ENCODE assay signal across 7 mouse cellular contexts in the genomic region with DNA sequence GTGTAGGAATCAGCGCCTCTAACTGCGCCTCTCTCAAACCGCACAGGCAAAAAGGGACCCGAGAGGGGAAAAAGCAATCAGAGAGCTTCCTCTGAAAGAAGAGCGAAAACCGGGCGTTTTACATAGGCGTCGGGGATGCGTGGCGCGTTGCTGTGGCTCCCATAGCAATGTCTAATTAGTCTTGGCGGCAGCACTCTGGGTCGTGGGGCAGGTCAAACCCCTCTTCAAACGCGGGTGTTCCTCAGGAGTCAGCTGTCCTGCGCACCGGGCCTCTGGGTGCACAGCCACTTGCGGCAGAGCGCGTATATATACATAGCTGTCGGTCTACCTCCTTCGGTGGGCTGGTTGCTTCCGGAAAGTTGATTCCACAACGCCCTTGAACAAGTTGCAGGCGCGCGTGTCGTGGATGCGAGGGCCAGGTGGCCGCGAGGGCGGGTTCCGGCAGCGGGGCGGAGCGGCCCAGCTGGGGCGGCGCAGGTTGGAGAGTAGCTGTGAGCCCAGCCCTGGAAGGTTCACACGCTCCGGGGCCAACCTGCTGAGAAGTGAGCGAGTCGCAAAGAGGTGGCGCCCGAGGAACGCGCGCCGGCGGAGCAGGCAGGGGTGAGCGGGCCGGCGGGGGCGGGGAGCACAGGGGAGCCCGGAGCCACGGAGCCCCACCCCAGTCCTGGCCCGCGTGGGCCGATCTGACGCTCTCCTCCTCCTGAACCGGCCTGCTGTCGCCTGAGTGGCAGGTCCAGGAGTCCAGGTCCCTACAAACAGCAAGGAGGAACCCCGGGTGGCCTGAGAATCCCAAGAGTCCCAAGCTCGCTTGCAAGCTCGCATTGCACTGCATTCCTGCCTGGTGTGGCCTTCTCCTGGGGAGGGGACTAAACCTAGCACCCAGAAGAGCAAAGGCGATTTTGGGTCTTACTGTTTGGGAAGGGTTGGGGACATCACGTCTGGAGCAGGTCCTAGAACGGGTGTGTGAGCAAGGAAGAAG. TPM values are rescaled to one million over a fixed set of nuclear protein-coding genes. Genes with fewer than 3 reads are reported as not detected.
A peak's percentile ranks its signal among the peaks of the same experiment; 100 is the strongest.
DNase-seq lines count a peak whose midpoint lies in the region; ATAC-seq and TF ChIP-seq lines count a peak whose summit lies in the region.

Gene Pthlh, minus strand, starts transcription at position 597 of the 979 bp plus-strand sequence.

- no peaks in the 10 kb centered on the region for H3K4me1 ChIP-seq in bone marrow macrophage, adult 2 months (ENCODE audit: control insufficient read depth, insufficient read depth, low read length)
- H3K4me1 ChIP-seq in embryonic facial prominence, embryonic 14.5 days (ENCODE audit: control insufficient read depth, insufficient read depth, low read length): peaks cover 9% of the 10 kb centered on the region
- peaks cover 24% of the 10 kb centered on the region for H3K4me1 ChIP-seq in heart, embryonic 10.5 days
- no peaks in the 10 kb centered on the region for H3K4me1 ChIP-seq in liver, embryonic 11.5 days (replicated peaks; ENCODE audit: control insufficient read depth, insufficient read depth, low read length)

- peak; percentile 89 for DNase-seq in embryonic facial prominence, embryonic 14.5 days (ENCODE audit: low spot score)
- DNase-seq in heart, embryonic 10.5 days (ENCODE audit: low spot score): peak; percentile 80
- DNase-seq in kidney, adult 9 months: peak; percentile 58
- DNase-seq in liver, embryonic 11.5 days (ENCODE audit: low spot score): peak; percentile 54
- peak; percentile 7 to 17 for DNase-seq in thymus, adult 18-20 months

- peak; percentile 87 for ATAC-seq in embryonic facial prominence, embryonic 14.5 days (ENCODE audit: low read depth)
- ATAC-seq in liver, embryonic 11.5 days (replicated peaks; ENCODE audit: low FRiP score): peak; percentile 66

- peak within 1 kb of the TSS; percentile 22 for H3K4me3 ChIP-seq in bone marrow macrophage, adult 2 months (ENCODE audit: insufficient read depth, low read length)
- H3K4me3 ChIP-seq in embryonic facial prominence, embryonic 14.5 days (ENCODE audit: low read depth, low read length): peak within 1 kb of the TSS; percentile 60
- H3K4me3 ChIP-seq in heart, embryonic 10.5 days: peak within 1 kb of the TSS; percentile 69
- peak within 1 kb of the TSS; percentile 41 for H3K4me3 ChIP-seq in liver, embryonic 11.5 days (ENCODE audit: low read depth, low read length)
- H3K4me3 ChIP-seq in myocyte: peak within 1 kb of the TSS; percentile 17

- no peaks in the 10 kb centered on the region for H3K36me3 ChIP-seq in embryonic facial prominence, embryonic 14.5 days (ENCODE audit: control insufficient read depth, insufficient read depth, low read length)
- H3K36me3 ChIP-seq in heart, embryonic 10.5 days: no peaks in the 10 kb centered on the region
- no peaks in the 10 kb centered on the region for H3K36me3 ChIP-seq in liver, embryonic 11.5 days (ENCODE audit: control insufficient read depth, insufficient read depth, low read length)
- no peaks in the 10 kb centered on the region for H3K36me3 ChIP-seq in myocyte (ENCODE audit: control insufficient read depth, insufficient read depth)

- H3K27me3 ChIP-seq in embryonic facial prominence, embryonic 14.5 days (replicated peaks; ENCODE audit: control insufficient read depth, insufficient read depth, low read length): peaks cover 38% of the 10 kb centered on the region
- peaks cover 78% of the 10 kb centered on the region for H3K27me3 ChIP-seq in heart, embryonic 10.5 days (ENCODE audit: insufficient read depth, poor library complexity, severe bottlenecking)
- H3K27me3 ChIP-seq in liver, embryonic 11.5 days (replicated peaks; ENCODE audit: control insufficient read depth, insufficient read depth, low read length): peaks cover 46% of the 10 kb centered on the region
- no peaks in the 10 kb centered on the region for H3K27me3 ChIP-seq in myocyte (ENCODE audit: control insufficient read depth, insufficient read depth, insufficient read length)

- no peaks in the 10 kb centered on the region for H3K79me2 ChIP-seq in myocyte (ENCODE audit: control insufficient read depth, insufficient read depth)

- TF ChIP-seq POLR2A in bone marrow macrophage, adult 2 months (IDR thresholded peaks at IDR 0.05; ENCODE audit: borderline replicate concordance, low read depth, low read length): no peak
- no peak for TF ChIP-seq POLR2A in myocyte (IDR thresholded peaks at IDR 0.05; ENCODE audit: insufficient read length, low read depth)

- no peak for TF ChIP-seq CTCF in bone marrow macrophage, adult 2 months (IDR thresholded peaks at IDR 0.05; ENCODE audit: low read depth, low read length)

- H3ac ChIP-seq in myocyte (ENCODE audit: control insufficient read depth, insufficient read length): no peak within 1 kb of the TSS

- under 1% methylated on average over 37 of the region's 68 CpGs for WGBS in embryonic facial prominence, embryonic 14.5 days
- under 1% methylated on average over 68 of the region's 68 CpGs for WGBS in heart, embryonic 10.5 days
- 1% methylated on average over 65 of the region's 68 CpGs for WGBS in liver, embryonic 11.5 days

- peak within 1 kb of the TSS; percentile 87 for H3K4me2 ChIP-seq in embryonic facial prominence, embryonic 14.5 days (ENCODE audit: low read depth, low read length)
- peak within 1 kb of the TSS; percentile 66 for H3K4me2 ChIP-seq in liver, embryonic 11.5 days
- H3K4me2 ChIP-seq in myocyte (ENCODE audit: low read depth): peak within 1 kb of the TSS; percentile 88

- no peaks in the 10 kb centered on the region for H3K9me3 ChIP-seq in embryonic facial prominence, embryonic 14.5 days (ENCODE audit: control insufficient read depth, low read length)
- no peaks in the 10 kb centered on the region for H3K9me3 ChIP-seq in heart, embryonic 10.5 days
- no peaks in the 10 kb centered on the region for H3K9me3 ChIP-seq in liver, embryonic 11.5 days (ENCODE audit: control insufficient read depth, low read length)

- H3K27ac ChIP-seq in bone marrow macrophage, adult 2 months (ENCODE audit: insufficient read depth, low read depth, low read length): no peak within 1 kb of the TSS
- peak within 1 kb of the TSS; percentile 48 for H3K27ac ChIP-seq in embryonic facial prominence, embryonic 14.5 days (replicated peaks; ENCODE audit: low read depth, low read length)
- H3K27ac ChIP-seq in heart, embryonic 10.5 days: peak within 1 kb of the TSS; percentile 59
- H3K27ac ChIP-seq in liver, embryonic 11.5 days (ENCODE audit: low read depth, low read length): no peak within 1 kb of the TSS

- H3K9ac ChIP-seq in embryonic facial prominence, embryonic 14.5 days (ENCODE audit: low read depth, low read length): peak within 1 kb of the TSS; percentile 72
- no peak within 1 kb of the TSS for H3K9ac ChIP-seq in liver, embryonic 11.5 days (ENCODE audit: low read depth, low read length)

TF ChIP-seq in myocyte, 11 proteins besides CTCF, POLR2A, EP300 and RAD21:
- TF ChIP-seq USF1 (IDR thresholded peaks at IDR 0.05; ENCODE audit: low read depth): no peak
- TF ChIP-seq MYOD1 (IDR thresholded peaks at IDR 0.05; ENCODE audit: control insufficient read depth in 1 of 3, insufficient read length in 2 of 3, low read depth in 2 of 3): peak in 1 of 3 experiments; percentile 26
- peak in 1 of 3 experiments; percentile 7 for TF ChIP-seq MYOG (IDR thresholded peaks at IDR 0.05; ENCODE audit: control insufficient read depth in 1 of 3, insufficient read depth in 1 of 3, insufficient read length in 2 of 3, low read depth in 2 of 3)
- TF ChIP-seq POLR2AphosphoS2 (IDR thresholded peaks at IDR 0.05; ENCODE audit: insufficient read length, low read depth): no peak
- no peak for TF ChIP-seq CEBPB (IDR thresholded peaks at IDR 0.05; ENCODE audit: insufficient read depth, poor library complexity, severe bottlenecking)

RNA-seq across cellular contexts. Expression of gene Pthlh, which starts in this region (rescaled TPM):
- not detected in 2 replicates for polyA plus RNA-seq in bone marrow macrophage, adult 2 months (2012; ENCODE audit: insufficient read depth, insufficient read length, missing spikeins)
- 11.1 and 11.5 TPM in 2 replicates for polyA plus RNA-seq in embryonic facial prominence, embryonic 14.5 days (2014; fragmentation: Nextera tagmentation; extraction: Ambion mirVana)
- 0.73 and 1.2 TPM in 2 replicates for polyA plus RNA-seq in heart, embryonic 10.5 days (2016; fragmentation: Nextera tagmentation; extraction: Ambion mirVana)
- 0.16 and 0.18 TPM in 2 replicates for polyA plus RNA-seq in liver, embryonic 11.5 days (2014; fragmentation: Nextera tagmentation; extraction: Ambion mirVana)
- polyA plus RNA-seq in myocyte (2012; fragmentation: generic; extraction: Trizol): 0.18 TPM

Comparison
In these comparisons a context has a peak if more than half of its experiments do, and no peak if none do; other contexts are left out.
1. Peak in DNase-seq, ATAC-seq, H3K4me3 ChIP-seq and H3K4me2 ChIP-seq in liver, embryonic 11.5 days; RNA of the gene not detected or under 1 TPM.
2. H3K27ac ChIP-seq: peak in embryonic facial prominence, embryonic 14.5 days (single experiment) and heart, embryonic 10.5 days (single experiment); none in bone marrow macrophage, adult 2 months (single experiment) and liver, embryonic 11.5 days (single experiment).
3. H3K4me3 ChIP-seq: peak in every context shown above with its lines; median percentile 69 in heart, embryonic 10.5 days; 60 in embryonic facial prominence, embryonic 14.5 days; 41 in liver, embryonic 11.5 days; 22 in bone marrow macrophage, adult 2 months; 17 in myocyte.
4. DNase-seq: peak in every context shown above with its lines; median percentile 89 in embryonic facial prominence, embryonic 14.5 days; 80 in heart, embryonic 10.5 days; 58 in kidney, adult 9 months; 54 in liver, embryonic 11.5 days; 12 in thymus, adult 18-20 months.
5. Peak in every context shown above with its lines, with median percentiles within 50 percentile points of each other: H3K4me2 ChIP-seq.